Mouse (Mus musculus): ENCODE measurements around the gene Cep70. TPM values are rescaled to one million over a fixed set of nuclear protein-coding genes. Genes with fewer than 3 reads are reported as not detected.

Gene Cep70
- polyA plus RNA-seq, 1 experiment from 2014 or later, result 20.2 TPM

DNA sequence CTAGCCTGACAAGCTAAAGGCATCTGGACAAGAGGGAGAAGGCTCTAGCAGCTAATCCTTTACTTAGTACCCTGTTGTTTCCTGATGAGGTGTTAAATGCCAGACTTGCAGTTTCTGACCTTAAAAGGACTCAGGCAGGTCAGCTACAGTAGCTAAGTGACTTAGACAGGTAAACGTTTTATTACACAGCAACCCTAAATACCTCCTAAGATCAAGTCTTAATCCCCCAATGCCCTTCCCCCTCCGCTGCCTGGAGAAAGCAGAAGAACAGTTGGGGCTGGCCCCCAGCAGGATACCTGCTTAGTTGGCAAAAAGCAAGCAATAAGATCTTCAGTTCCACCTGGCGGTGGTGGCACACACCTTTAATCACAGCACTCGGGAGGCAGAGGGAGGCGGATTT, 15.7 kb downstream of the Cep70 start:
- ATAC-seq, result no peak
- H3K4me3 ChIP-seq (ENCODE audit: low read length), result no peak overlapping the region
- WGBS, result 74% methylated on average over 5 of the region's 5 CpGs
- no peaks in the 10 kb centered on the region for H3K4me1 ChIP-seq (ENCODE audit: control insufficient read depth, insufficient read depth, low read length)
- no peak overlapping the region for H3K4me2 ChIP-seq (ENCODE audit: low read depth, low read length)
- no peak overlapping the region for H3K27ac ChIP-seq (ENCODE audit: low read length)
- no peaks in the 10 kb centered on the region for H3K27me3 ChIP-seq (replicated peaks; ENCODE audit: control insufficient read depth, insufficient read depth, low read length)
- H3K9ac ChIP-seq (ENCODE audit: low read depth, low read length), result no peak overlapping the region
- peaks cover 4% of the 10 kb centered on the region; the same call in 1 of the 2 replicates for H3K36me3 ChIP-seq (ENCODE audit: control insufficient read depth, insufficient read depth, low read length)
- no peaks in the 10 kb centered on the region for H3K9me3 ChIP-seq (ENCODE audit: control insufficient read depth, low read length)

DNA sequence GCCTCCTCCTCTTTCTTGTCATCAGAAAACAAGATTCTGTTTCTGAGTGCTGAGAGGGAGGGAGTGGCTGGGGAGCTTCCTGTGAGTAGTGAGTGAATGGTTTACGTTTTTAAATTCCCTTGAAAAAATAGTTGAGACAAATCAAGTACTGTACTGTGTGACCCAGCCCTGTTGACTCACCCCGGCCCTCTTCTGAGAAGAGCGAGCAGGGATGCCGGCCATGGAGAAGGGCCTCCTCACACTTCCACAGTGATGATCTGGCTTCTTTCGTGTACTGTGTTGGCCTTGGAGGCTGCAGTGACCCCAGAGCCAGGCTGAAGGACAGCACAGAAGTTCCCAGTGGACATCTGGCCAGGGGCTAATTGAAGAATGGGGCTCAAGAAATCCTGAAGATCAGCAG, 61.1 kb downstream of the Cep70 start:
- H3K9me3 ChIP-seq (ENCODE audit: control insufficient read depth, low read length), result no peaks in the 10 kb centered on the region
- H3K36me3 ChIP-seq (ENCODE audit: control insufficient read depth, insufficient read depth, low read length), result no peaks in the 10 kb centered on the region; the same call in 1 of the 2 replicates
- no peak for ATAC-seq
- H3K4me2 ChIP-seq (ENCODE audit: low read depth, low read length), result no peak overlapping the region
- no peak overlapping the region for H3K27ac ChIP-seq (ENCODE audit: low read length)
- no peaks in the 10 kb centered on the region for H3K4me1 ChIP-seq (ENCODE audit: control insufficient read depth, insufficient read depth, low read length)
- WGBS, result 86% methylated on average over 5 of the region's 5 CpGs
- H3K27me3 ChIP-seq (replicated peaks; ENCODE audit: control insufficient read depth, insufficient read depth, low read length), result no peaks in the 10 kb centered on the region
- no peak overlapping the region for H3K4me3 ChIP-seq (ENCODE audit: low read length)
- no peak overlapping the region for H3K9ac ChIP-seq (ENCODE audit: low read depth, low read length)

DNA sequence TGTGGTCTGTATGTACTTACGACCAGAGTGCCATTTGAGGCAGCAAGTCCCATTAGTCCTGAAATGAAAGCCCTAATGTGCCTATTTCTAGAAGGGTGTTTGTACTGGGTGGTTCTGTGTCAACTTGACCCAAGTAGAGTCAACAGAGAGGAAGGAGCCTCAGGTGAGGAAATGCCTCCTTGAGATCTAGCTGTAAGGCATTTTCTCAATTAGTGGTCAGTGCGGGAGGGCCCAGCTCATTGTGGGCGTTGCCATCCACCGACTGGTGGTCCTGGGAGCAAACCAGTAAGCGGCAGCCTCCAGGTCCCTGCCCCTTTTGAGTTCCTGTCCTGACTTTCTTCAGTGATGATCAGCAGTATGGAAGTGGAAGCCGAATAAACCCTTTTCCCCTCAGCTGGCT, 63.1 kb downstream of the Cep70 start:
- Histone ChIP-seq H3K4me3 (ENCODE audit: low read length) (no peak overlapping the region), H3K9me3 (ENCODE audit: control insufficient read depth, low read length) (no peaks in the 10 kb centered on the region), H3K27me3 (replicated peaks; ENCODE audit: control insufficient read depth, insufficient read depth, low read length) (no peaks in the 10 kb centered on the region), H3K27ac (ENCODE audit: low read length) (no peak overlapping the region), H3K4me1 (ENCODE audit: control insufficient read depth, insufficient read depth, low read length) (no peaks in the 10 kb centered on the region), H3K9ac (ENCODE audit: low read depth, low read length) (no peak overlapping the region), H3K4me2 (ENCODE audit: low read depth, low read length) (no peak overlapping the region), H3K36me3 (ENCODE audit: control insufficient read depth, insufficient read depth, low read length) (no peaks in the 10 kb centered on the region; the same call in 1 of the 2 replicates)
- ATAC-seq, result no peak
- WGBS, result 81% methylated on average over 6 of the region's 6 CpGs

DNA sequence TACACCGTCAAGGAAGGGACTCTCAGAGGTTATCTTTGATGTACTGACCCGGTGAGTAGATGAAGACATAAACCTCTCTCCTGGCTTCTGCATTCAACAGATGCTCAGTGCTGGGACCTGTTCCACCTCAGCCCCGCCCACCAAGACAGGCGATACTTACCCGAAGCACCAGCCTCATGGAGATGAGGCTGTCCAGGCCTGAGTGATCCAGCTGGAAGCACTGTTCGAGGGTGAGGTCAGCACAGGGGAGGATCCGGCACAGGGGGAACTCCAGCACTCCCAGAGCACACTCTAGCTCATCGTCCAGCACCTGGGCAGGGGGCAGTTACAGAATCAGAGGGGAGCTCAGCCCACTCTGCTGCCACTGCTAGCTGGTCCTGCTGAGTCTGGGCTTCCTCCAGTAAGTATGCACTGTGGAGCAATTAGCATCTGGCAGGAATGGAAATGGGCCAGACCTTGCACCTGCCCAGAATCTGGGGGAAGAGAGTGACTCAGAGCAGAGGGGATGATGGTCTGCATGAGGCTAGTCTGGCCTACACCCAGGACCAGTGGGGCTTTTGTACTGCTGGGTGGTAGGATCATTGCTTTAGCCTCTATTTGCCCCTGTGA, 76.3 kb downstream of the Cep70 start:
- no peak overlapping the region for H3K4me3 ChIP-seq (ENCODE audit: low read length)
- H3K4me1 ChIP-seq (ENCODE audit: control insufficient read depth, insufficient read depth, low read length), result no peaks in the 10 kb centered on the region
- H3K9me3 ChIP-seq (ENCODE audit: control insufficient read depth, low read length), result no peaks in the 10 kb centered on the region
- H3K36me3 ChIP-seq (ENCODE audit: control insufficient read depth, insufficient read depth, low read length), result no peaks in the 10 kb centered on the region
- H3K4me2 ChIP-seq (ENCODE audit: low read depth, low read length), result no peak overlapping the region
- H3K9ac ChIP-seq (ENCODE audit: low read depth, low read length), result no peak overlapping the region
- no peak overlapping the region for H3K27ac ChIP-seq (ENCODE audit: low read length)
- no peak for ATAC-seq
- WGBS, result 34% methylated on average over 8 of the region's 8 CpGs
- no peaks in the 10 kb centered on the region for H3K27me3 ChIP-seq (replicated peaks; ENCODE audit: control insufficient read depth, insufficient read depth, low read length)

DNA sequence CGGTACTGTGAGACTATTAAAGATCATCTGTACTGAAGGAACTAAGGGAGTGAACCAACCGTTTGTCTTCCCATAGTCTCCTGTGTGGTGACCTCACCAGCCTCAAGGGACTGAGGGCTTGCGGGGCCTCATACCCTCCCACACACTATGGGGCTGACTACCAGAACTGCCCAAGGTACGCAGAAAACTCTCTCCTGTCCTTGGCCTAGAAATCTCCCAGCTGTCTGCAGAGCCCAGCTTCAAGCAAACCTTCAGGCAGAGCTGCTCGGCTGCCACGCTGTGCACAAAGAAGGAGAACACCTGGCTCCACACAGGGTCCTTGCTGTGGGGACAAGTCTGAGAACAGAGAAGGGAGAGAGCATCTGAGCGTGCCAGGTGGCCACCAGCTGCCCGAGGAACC, 76.8 kb downstream of the Cep70 start:
- H3K4me2 ChIP-seq (ENCODE audit: low read depth, low read length), result no peak overlapping the region
- H3K27me3 ChIP-seq (replicated peaks; ENCODE audit: control insufficient read depth, insufficient read depth, low read length), result no peaks in the 10 kb centered on the region
- H3K4me3 ChIP-seq (ENCODE audit: low read length), result no peak overlapping the region
- ATAC-seq, result no peak
- H3K4me1 ChIP-seq (ENCODE audit: control insufficient read depth, insufficient read depth, low read length), result no peaks in the 10 kb centered on the region
- no peaks in the 10 kb centered on the region for H3K36me3 ChIP-seq (ENCODE audit: control insufficient read depth, insufficient read depth, low read length)
- no peaks in the 10 kb centered on the region for H3K9me3 ChIP-seq (ENCODE audit: control insufficient read depth, low read length)
- 64% methylated on average over 8 of the region's 8 CpGs for WGBS
- H3K9ac ChIP-seq (ENCODE audit: low read depth, low read length), result no peak overlapping the region
- H3K27ac ChIP-seq (ENCODE audit: low read length), result no peak overlapping the region

DNA sequence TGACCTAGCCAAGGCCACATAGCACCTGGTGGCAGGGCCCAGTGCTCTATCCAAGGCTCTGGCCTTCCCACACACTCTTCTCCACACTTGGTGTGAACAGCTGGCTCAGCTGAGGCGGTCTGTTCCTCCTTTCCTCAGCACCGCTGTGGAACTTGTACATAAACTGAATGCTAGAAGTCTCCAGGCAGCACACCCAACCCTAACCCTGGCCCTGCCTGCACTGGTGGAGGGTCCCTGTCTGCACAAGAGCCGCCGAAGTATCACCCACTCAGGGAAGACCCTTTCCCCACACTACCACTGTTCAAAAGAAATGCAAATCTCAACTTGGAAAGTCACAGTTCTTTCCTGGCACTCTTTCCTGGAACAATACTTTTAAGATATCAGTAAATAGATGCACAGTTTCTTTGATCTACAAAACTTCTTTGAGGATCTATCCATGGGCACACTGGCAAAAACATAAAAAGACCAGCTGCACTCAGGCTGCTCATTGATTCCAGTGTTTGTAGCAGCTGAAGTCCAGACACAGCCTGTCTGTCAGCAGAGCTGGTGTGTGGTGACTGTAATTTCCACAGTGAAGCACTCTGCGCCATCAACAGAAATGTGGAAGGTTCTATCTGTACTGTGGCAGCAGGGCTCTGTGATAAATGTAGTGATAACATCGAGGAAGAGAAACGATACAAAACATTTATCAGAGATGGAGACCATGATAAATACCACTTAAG, 82.2 kb downstream of the Cep70 start:
- Histone ChIP-seq H3K4me2 (ENCODE audit: low read depth, low read length) (no peak overlapping the region), H3K4me1 (ENCODE audit: control insufficient read depth, insufficient read depth, low read length) (no peaks in the 10 kb centered on the region), H3K9ac (ENCODE audit: low read depth, low read length) (no peak overlapping the region), H3K9me3 (ENCODE audit: control insufficient read depth, low read length) (no peaks in the 10 kb centered on the region), H3K27ac (ENCODE audit: low read length) (no peak overlapping the region), H3K27me3 (replicated peaks; ENCODE audit: control insufficient read depth, insufficient read depth, low read length) (no peaks in the 10 kb centered on the region), H3K36me3 (ENCODE audit: control insufficient read depth, insufficient read depth, low read length) (no peaks in the 10 kb centered on the region), H3K4me3 (ENCODE audit: low read length) (no peak overlapping the region)
- ATAC-seq, result no peak
- WGBS, result 79% methylated on average over 7 of the region's 7 CpGs

DNA sequence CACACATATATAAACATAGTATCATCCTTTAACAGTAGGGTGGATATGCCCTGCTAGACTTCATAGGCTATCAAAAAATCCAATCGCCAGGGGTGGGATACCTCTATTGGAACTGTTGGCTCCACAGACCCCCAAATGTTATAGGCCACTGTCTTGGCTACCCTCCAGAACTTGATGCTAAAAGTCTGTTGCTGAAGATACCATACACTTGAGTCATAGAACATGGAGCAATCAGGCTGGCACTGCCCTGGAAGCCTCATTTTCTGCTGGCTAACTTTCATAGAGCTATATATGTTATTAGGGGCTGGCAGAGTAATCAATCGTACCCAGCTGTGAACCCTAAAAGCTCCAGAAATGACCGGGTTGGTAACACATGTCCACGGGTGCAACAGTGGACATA, 82.8 kb downstream of the Cep70 start:
- Histone ChIP-seq H3K4me2 (ENCODE audit: low read depth, low read length) (no peak overlapping the region), H3K27me3 (replicated peaks; ENCODE audit: control insufficient read depth, insufficient read depth, low read length) (no peaks in the 10 kb centered on the region), H3K27ac (ENCODE audit: low read length) (no peak overlapping the region), H3K36me3 (ENCODE audit: control insufficient read depth, insufficient read depth, low read length) (no peaks in the 10 kb centered on the region), H3K4me3 (ENCODE audit: low read length) (no peak overlapping the region), H3K9ac (ENCODE audit: low read depth, low read length) (no peak overlapping the region), H3K9me3 (ENCODE audit: control insufficient read depth, low read length) (no peaks in the 10 kb centered on the region), H3K4me1 (ENCODE audit: control insufficient read depth, insufficient read depth, low read length) (no peaks in the 10 kb centered on the region)
- ATAC-seq, result no peak
- WGBS, result 84% methylated on average over 4 of the region's 4 CpGs

DNA sequence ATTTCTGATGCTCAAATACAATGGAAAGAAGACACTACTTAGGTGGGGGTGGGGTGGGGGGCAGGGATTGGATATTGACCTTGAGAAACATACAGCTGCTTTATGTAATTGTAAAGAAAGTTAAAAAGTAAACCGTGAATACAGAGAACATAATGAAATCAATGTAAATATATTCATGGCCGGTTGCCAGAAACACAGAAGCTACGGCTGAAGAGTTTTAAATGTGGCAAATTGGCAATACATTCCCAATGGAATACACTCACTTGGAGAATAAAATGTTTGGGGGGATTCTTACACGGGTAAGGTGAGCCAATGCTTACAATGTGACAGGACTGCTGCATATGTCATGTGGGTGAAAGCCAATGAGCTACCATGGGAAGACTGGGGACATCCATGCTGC, 83.7 kb downstream of the Cep70 start:
- no peaks in the 10 kb centered on the region for H3K36me3 ChIP-seq (ENCODE audit: control insufficient read depth, insufficient read depth, low read length)
- H3K9ac ChIP-seq (ENCODE audit: low read depth, low read length), result no peak overlapping the region
- H3K4me2 ChIP-seq (ENCODE audit: low read depth, low read length), result no peak overlapping the region
- no peaks in the 10 kb centered on the region for H3K27me3 ChIP-seq (replicated peaks; ENCODE audit: control insufficient read depth, insufficient read depth, low read length)
- no peak overlapping the region for H3K4me3 ChIP-seq (ENCODE audit: low read length)
- H3K9me3 ChIP-seq (ENCODE audit: control insufficient read depth, low read length), result no peaks in the 10 kb centered on the region
- WGBS, result 39% methylated on average over 4 of the region's 4 CpGs
- no peak for ATAC-seq
- no peaks in the 10 kb centered on the region for H3K4me1 ChIP-seq (ENCODE audit: control insufficient read depth, insufficient read depth, low read length)
- no peak overlapping the region for H3K27ac ChIP-seq (ENCODE audit: low read length)

DNA sequence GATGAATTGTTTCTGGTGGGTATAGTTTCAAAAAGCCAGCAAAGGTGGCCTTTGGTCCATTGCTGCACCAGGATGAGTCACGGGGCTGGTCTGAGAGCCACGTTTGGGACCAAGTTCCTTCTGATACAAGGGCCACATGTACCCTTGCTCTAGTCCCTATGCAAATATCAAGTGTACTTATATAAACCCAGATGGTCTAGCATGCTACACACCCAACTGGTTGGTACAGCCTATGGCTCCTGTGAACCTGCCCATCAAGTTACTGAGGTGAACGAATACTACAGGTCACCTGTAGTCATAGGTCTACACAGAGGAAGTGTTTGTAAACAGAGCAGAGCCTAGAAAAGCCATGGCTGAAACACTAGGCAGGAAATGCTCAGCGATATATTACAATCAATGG, 93.4 kb downstream of the Cep70 start:
- H3K36me3 ChIP-seq (ENCODE audit: control insufficient read depth, insufficient read depth, low read length), result no peaks in the 10 kb centered on the region
- no peak overlapping the region for H3K4me3 ChIP-seq (ENCODE audit: low read length)
- H3K4me2 ChIP-seq (ENCODE audit: low read depth, low read length), result no peak overlapping the region
- 82% methylated on average over 4 of the region's 4 CpGs for WGBS
- no peaks in the 10 kb centered on the region for H3K27me3 ChIP-seq (replicated peaks; ENCODE audit: control insufficient read depth, insufficient read depth, low read length)
- no peak overlapping the region for H3K27ac ChIP-seq (ENCODE audit: low read length)
- ATAC-seq, result no peak
- H3K4me1 ChIP-seq (ENCODE audit: control insufficient read depth, insufficient read depth, low read length), result no peaks in the 10 kb centered on the region
- H3K9me3 ChIP-seq (ENCODE audit: control insufficient read depth, low read length), result no peaks in the 10 kb centered on the region
- H3K9ac ChIP-seq (ENCODE audit: low read depth, low read length), result no peak overlapping the region

DNA sequence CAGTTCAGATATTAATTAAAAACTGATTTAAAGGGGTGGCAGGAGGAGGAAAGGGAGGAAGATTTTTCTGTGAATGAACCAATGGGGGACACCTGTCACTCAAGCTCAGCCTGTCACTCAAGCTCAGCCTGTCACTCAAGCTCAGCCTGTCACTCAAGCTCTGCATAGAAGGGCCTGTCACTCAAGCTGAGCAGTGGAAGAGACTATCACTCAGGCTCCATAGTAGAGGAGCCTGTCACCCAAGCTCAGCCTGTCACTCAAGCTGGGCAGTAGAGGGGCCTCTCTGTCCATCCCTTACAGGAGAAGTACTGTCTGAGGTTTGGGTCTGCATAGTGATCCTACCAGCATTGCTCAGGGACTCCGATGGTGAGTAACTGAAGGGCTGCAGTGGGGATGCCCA, 95.1 kb downstream of the Cep70 start:
- WGBS, result 72% methylated on average over 1 of the region's 1 CpGs
- Histone ChIP-seq H3K4me1 (ENCODE audit: control insufficient read depth, insufficient read depth, low read length) (no peaks in the 10 kb centered on the region), H3K4me3 (ENCODE audit: low read length) (no peak overlapping the region), H3K9ac (ENCODE audit: low read depth, low read length) (no peak overlapping the region), H3K9me3 (ENCODE audit: control insufficient read depth, low read length) (no peaks in the 10 kb centered on the region), H3K4me2 (ENCODE audit: low read depth, low read length) (no peak overlapping the region), H3K36me3 (ENCODE audit: control insufficient read depth, insufficient read depth, low read length) (no peaks in the 10 kb centered on the region), H3K27me3 (replicated peaks; ENCODE audit: control insufficient read depth, insufficient read depth, low read length) (no peaks in the 10 kb centered on the region), H3K27ac (ENCODE audit: low read length) (no peak overlapping the region)
- no peak for ATAC-seq

Data from intestine, embryonic 16.5 days (tissue).